Mouse (Mus musculus) heart, embryonic 13.5 days (tissue): ENCODE data around the gene Olfr814. TPM values are rescaled to one million over a fixed set of nuclear protein-coding genes. Genes with fewer than 3 reads are reported as not detected.
"Not testable (repeated sequence)": the region's sequence is repeated elsewhere in the genome, so short reads cannot be mapped to it uniquely, and the experiment has no call there.

Experiments
- ATAC-seq: fragments of 200-750 bp; cut with Nextera tagmentation; 2 replicates; pipeline ENCODE4 v1.8.0; 2017; ENCODE audit warnings: moderate TSS enrichment; ENCODE audit not compliant: insufficient number of reproducible peaks, low FRiP score, low TSS enrichment; ENCODE audit errors: extremely low read depth
- H3K27ac ChIP-seq: fragments of 300-500 bp; sonication (generic); replicated peaks from 2 replicates; pipeline ENCODE4 v1.5.1; 2015; ENCODE audit warnings: moderate library complexity, mild to moderate bottlenecking, inconsistent platforms
- H3K27me3 ChIP-seq: fragments of 300-500 bp; sonication (generic); replicated peaks from 2 replicates; pipeline ENCODE4 v1.6.1; 2015; ENCODE audit warnings: mild to moderate bottlenecking, inconsistent platforms
- H3K36me3 ChIP-seq: fragments of 300-500 bp; sonication (generic); 2 replicates; pipeline ENCODE4 v1.6.1; 2015; ENCODE audit warnings: mild to moderate bottlenecking, inconsistent platforms
- H3K4me1 ChIP-seq: fragments of 300-500 bp; sonication (generic); 2 replicates; pipeline ENCODE4 v1.6.1; 2015; ENCODE audit warnings: inconsistent platforms
- H3K4me2 ChIP-seq: fragments of 300-500 bp; sonication (generic); 2 replicates; pipeline ENCODE4 v1.6.1; 2015; ENCODE audit warnings: inconsistent platforms, mild to moderate bottlenecking, moderate library complexity
- H3K4me3 ChIP-seq: fragments of 300-500 bp; sonication (generic); 2 replicates; pipeline ENCODE4 v1.5.1; 2015; ENCODE audit warnings: moderate library complexity, mild to moderate bottlenecking, inconsistent platforms
- H3K9ac ChIP-seq: fragments of 300-500 bp; sonication (generic); 2 replicates; pipeline ENCODE4 v1.6.1; 2015; ENCODE audit warnings: inconsistent platforms, mild to moderate bottlenecking, moderate library complexity
- H3K9me3 ChIP-seq: fragments of 300-500 bp; sonication (generic); 2 replicates; pipeline ENCODE4 v1.6.1; 2016; ENCODE audit warnings: inconsistent platforms
- WGBS: fragments of 180-500 bp; shearing (Covaris S2); methylation state at CpG from one replicate; pipeline ENCODE4 v1.1.7; 2015; ENCODE audit warnings: mixed read lengths; 5-methylcytosine and 5-hydroxymethylcytosine counted together
- polyA plus RNA-seq: library from polyadenylated mRNA; unstranded; fragments of >200 nt; fragmentation: Nextera tagmentation; extraction: Ambion mirVana; gene quantifications from 2 replicates; pipeline ENCODE4 v1.2.1, GENCODE M21; 2015

Olfr814 gene
- not detected in 2 replicates for polyA plus RNA-seq

DNA sequence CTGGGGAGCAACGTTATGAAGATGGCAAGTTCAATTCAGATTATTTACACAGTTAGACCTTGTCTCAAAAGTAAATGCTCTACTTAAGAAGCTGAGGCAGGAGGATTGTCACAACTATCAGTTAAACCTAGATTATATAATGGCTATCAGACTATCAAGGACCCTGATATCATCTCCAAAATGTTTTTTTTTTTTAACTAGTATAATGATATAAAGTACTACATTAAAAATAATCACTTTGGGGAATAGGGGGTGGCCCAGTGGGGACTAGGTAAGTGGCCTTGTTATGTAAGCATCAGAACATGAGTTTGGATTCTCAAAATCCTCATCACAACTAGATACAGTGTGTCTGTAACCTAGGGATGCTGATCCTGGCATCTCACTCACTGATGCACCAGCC is at the start of gene Olfr814:
Gene Olfr814, minus strand, starts transcription at position 101 of the 400 bp plus-strand sequence.
- 45% methylated on average over 1 of the region's 1 CpGs for WGBS
- H3K4me3 ChIP-seq, ATAC-seq, H3K27ac ChIP-seq, H3K9me3 ChIP-seq, H3K9ac ChIP-seq, H3K36me3 ChIP-seq, H3K4me1 ChIP-seq, H3K27me3 ChIP-seq, H3K4me2 ChIP-seq: not testable (repeated sequence)

DNA sequence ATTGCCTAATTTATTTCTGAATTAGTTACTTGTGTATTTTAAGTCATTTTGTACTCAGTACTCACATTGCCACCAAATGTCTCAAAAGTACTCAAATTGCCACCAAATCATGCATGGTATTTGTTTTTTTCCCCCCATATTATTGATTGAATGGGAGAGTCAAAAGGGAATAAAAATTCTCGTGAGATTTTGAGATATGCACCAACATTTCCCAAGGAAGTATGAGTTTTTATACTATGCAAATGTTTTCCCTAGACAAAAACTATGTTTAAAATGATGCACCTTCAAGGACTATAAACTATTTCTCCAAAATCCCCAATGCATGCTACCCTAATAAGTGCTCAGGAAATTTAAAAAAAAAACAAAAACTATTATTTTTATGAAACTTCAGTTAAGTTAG is 35.8 kb upstream of the Olfr814 start, which contains the start of gene Olfr816:
Gene Olfr816, minus strand, starts transcription at position 101 of the 400 bp plus-strand sequence.
- WGBS, result 51% methylated on average over 1 of the region's 1 CpGs

DNA sequence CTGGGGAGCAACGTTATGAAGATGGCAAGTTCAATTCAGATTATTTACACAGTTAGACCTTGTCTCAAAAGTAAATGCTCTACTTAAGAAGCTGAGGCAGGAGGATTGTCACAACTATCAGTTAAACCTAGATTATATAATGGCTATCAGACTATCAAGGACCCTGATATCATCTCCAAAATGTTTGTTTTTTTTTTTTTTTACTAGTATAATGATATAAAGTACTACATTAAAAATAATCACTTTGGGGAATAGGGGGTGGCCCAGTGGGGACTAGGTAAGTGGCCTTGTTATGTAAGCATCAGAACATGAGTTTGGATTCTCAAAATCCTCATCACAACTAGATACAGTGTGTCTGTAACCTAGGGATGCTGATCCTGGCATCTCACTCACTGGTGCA is 26.1 kb upstream of the Olfr814 start, which contains the start of gene Olfr815:
Gene Olfr815, minus strand, starts transcription at position 101 of the 400 bp plus-strand sequence.
- not testable (repeated sequence) for H3K9me3 ChIP-seq, H3K36me3 ChIP-seq, H3K4me1 ChIP-seq, H3K27me3 ChIP-seq, ATAC-seq, H3K9ac ChIP-seq, H3K27ac ChIP-seq, H3K4me2 ChIP-seq, H3K4me3 ChIP-seq
- WGBS, result 53% methylated on average over 1 of the region's 1 CpGs

More for the DNA sequence above, 35.8 kb upstream of the Olfr814 start, which contains the start of gene Olfr816:
- Histone ChIP-seq H3K4me3 (no peak within 1 kb of the TSS), H3K4me2 (no peak within 1 kb of the TSS), H3K9me3 (no peaks in the 10 kb centered on the region), H3K27me3 (no peaks in the 10 kb centered on the region), H3K36me3 (no peaks in the 10 kb centered on the region), H3K9ac (no peak within 1 kb of the TSS), H3K4me1 (no peaks in the 10 kb centered on the region), H3K27ac (no peak within 1 kb of the TSS)
- ATAC-seq, result no peak

DNA sequence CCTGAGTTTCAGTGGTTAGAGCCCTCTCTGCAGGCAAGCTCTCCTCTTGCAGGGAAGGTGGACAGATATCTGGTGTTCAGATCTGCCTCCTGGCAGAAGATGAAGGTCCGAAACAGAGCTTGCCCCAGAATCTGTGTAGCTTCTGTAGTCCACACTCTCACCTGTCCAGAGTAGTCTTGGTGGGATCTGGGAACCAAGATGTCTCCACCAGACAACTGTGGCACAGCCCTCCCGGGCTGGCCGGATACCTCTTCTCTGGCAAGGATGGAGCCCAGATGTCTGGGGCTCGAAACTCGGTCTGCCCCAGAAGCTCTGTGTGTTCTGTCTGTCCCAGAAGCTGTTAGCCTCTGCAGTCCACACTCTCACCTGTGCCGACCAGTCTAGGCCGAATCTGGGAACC is 6.3 kb upstream of the Olfr814 start:
- no peak overlapping the region for H3K4me3 ChIP-seq
- WGBS, result 81% methylated on average over 7 of the region's 7 CpGs
- no peak overlapping the region for H3K27ac ChIP-seq
- ATAC-seq, result no peak
- no peaks in the 10 kb centered on the region for H3K27me3 ChIP-seq
- no peaks in the 10 kb centered on the region for H3K4me1 ChIP-seq
- no peaks in the 10 kb centered on the region for H3K36me3 ChIP-seq
- no peaks in the 10 kb centered on the region; the same call in 1 of the 2 replicates for H3K9me3 ChIP-seq
- H3K9ac ChIP-seq, result no peak overlapping the region
- H3K4me2 ChIP-seq, result no peak overlapping the region

DNA sequence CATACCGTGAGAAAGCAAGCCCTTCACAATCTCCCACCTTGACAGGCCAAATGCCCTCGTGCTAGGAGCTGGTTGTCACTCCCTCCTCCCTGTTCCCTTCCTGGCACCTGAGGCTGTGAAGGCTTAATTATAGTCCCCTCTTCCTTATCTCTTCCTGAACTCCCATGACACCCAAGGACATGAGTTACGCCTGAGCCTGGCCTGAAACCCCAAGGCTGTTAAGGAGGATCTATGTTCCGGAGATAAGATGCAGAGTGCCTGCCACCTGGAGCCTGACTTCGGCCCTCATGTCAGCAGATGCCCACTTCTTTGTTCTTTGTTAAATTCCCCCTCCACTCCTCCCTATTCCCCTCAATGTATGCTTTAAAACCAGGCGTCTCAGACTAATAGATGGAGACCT is 5.8 kb upstream of the Olfr814 start:
- 48% methylated on average over 6 of the region's 6 CpGs for WGBS
- not testable (repeated sequence) for H3K36me3 ChIP-seq, H3K4me1 ChIP-seq, H3K27ac ChIP-seq, H3K27me3 ChIP-seq, H3K9ac ChIP-seq, H3K4me3 ChIP-seq, H3K9me3 ChIP-seq, ATAC-seq, H3K4me2 ChIP-seq

DNA sequence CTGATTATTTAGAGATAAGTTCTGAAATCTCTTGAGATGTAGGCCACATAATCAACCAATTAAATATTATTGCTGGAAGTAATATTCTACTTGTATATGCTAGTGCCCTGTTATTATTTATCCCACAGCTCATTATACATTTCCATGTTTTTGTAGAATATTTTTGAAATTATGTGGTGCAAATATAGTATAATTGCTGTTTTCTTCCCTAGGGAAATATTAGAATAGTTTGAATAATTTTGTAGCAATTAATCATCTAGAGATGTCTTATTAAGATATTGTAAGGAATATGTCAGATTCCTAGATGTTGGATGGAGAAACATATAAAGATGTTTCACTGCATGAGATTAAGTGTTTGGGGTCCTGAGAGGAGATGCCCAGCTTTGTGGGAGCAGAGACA is 24.6 kb downstream of the Olfr814 start, which contains the start of gene Olfr813:
Gene Olfr813, plus strand, starts transcription at position 301 of the 400 bp plus-strand sequence.
- ATAC-seq, result no peak
- Histone ChIP-seq H3K4me1 (no peaks in the 10 kb centered on the region), H3K27me3 (no peaks in the 10 kb centered on the region)

DNA sequence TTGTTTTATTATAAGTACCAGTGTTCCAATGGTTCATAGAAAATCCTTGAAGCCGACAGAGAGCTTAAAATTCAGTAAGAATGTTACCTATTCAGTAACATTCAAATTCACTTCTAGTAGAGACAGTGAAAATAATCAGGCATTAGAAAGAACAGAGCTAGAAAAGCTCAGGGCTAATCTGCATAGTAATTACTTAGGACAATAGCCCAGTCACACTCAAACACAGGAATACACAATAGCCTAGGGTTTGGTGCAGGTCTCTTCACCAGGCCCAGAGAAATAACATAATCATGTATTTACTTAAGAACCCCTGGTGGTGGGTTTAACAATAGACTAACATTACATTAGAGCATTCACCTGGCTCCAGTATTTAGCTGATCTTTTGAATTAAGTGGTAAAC is 32.3 kb downstream of the Olfr814 start:
- Histone ChIP-seq H3K4me1 (no peaks in the 10 kb centered on the region), H3K9ac (no peak overlapping the region), H3K27me3 (no peaks in the 10 kb centered on the region), H3K4me3 (no peak overlapping the region), H3K4me2 (no peak overlapping the region), H3K36me3 (no peaks in the 10 kb centered on the region), H3K27ac (no peak overlapping the region), H3K9me3 (no peaks in the 10 kb centered on the region)
- ATAC-seq, result no peak
- 74% methylated on average over 1 of the region's 1 CpGs for WGBS

More for the DNA sequence above, 24.6 kb downstream of the Olfr814 start, which contains the start of gene Olfr813:
- Histone ChIP-seq H3K9ac (no peak within 1 kb of the TSS), H3K36me3 (no peaks in the 10 kb centered on the region), H3K9me3 (no peaks in the 10 kb centered on the region; the same call in 1 of the 2 replicates), H3K4me3 (no peak within 1 kb of the TSS), H3K4me2 (no peak within 1 kb of the TSS), H3K27ac (no peak within 1 kb of the TSS)

DNA sequence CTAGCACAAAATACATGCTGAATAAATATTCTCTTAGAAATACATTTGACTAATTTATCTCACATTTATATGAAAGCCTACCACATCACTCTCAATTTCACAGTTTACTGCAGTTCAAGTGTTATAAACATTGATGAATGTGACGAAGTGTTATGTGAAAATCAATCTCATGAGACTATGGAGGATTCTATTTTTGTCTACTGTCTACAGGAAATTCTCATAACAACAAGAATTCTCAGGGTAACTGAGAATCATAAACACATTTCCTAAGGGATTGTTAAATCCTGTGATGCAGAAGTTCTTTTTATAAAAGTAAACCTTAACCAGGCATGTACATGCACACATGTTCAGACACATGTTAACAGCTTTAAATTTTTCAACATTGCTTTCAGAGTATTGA is 33.7 kb downstream of the Olfr814 start, which contains the start of gene Olfr812:
Gene Olfr812, minus strand, starts transcription at position 101 of the 400 bp plus-strand sequence.
- H3K36me3 ChIP-seq, result no peaks in the 10 kb centered on the region
- H3K4me1 ChIP-seq, result no peaks in the 10 kb centered on the region
- no peak within 1 kb of the TSS for H3K4me2 ChIP-seq
- H3K9me3 ChIP-seq, result no peaks in the 10 kb centered on the region
- H3K9ac ChIP-seq, result no peak within 1 kb of the TSS
- H3K27me3 ChIP-seq, result no peaks in the 10 kb centered on the region
- no peak for ATAC-seq
- H3K27ac ChIP-seq, result no peak within 1 kb of the TSS
- 54% methylated on average over 1 of the region's 1 CpGs for WGBS
- H3K4me3 ChIP-seq, result no peak within 1 kb of the TSS

Other genes starting within 250 kb of the Olfr814 start
- gene Olfr799, start 242.4 kb downstream of the Olfr814 start, polyA plus RNA-seq, result not detected in 2 replicates
- not detected in 2 replicates for gene Olfr800, start 222.2 kb downstream of the Olfr814 start, polyA plus RNA-seq
- not detected in 2 replicates for gene Olfr801, start 206.0 kb downstream of the Olfr814 start, polyA plus RNA-seq
- gene Olfr802, start 191.7 kb downstream of the Olfr814 start, polyA plus RNA-seq, result not detected in 2 replicates
- gene Olfr803, start 185.6 kb downstream of the Olfr814 start, polyA plus RNA-seq, result not detected in 2 replicates
- not detected in 2 replicates for gene Olfr804, start 176.6 kb downstream of the Olfr814 start, polyA plus RNA-seq
- gene Olfr805, start 150.5 kb downstream of the Olfr814 start, polyA plus RNA-seq, result not detected in 2 replicates
- gene Olfr806, start 137.9 kb downstream of the Olfr814 start, polyA plus RNA-seq, result not detected in 2 replicates
- gene Olfr807, start 122.1 kb downstream of the Olfr814 start, polyA plus RNA-seq, result not detected in 2 replicates
- gene Olfr808, start 114.4 kb downstream of the Olfr814 start, polyA plus RNA-seq, result not detected in 2 replicates
- gene Olfr809, start 105.2 kb downstream of the Olfr814 start, polyA plus RNA-seq, result not detected in 2 replicates
- gene Olfr810, start 84.9 kb downstream of the Olfr814 start, polyA plus RNA-seq, result not detected in 2 replicates
- not detected in 2 replicates for gene Olfr811, start 75.5 kb downstream of the Olfr814 start, polyA plus RNA-seq
- not detected in 2 replicates for gene Olfr812, start 33.8 kb downstream of the Olfr814 start, polyA plus RNA-seq
- gene Olfr813, start 24.5 kb downstream of the Olfr814 start, polyA plus RNA-seq, result not detected in 2 replicates
- gene Olfr815, start 26.0 kb upstream of the Olfr814 start, polyA plus RNA-seq, result not detected in 2 replicates
- not detected in 2 replicates for gene Olfr816, start 35.7 kb upstream of the Olfr814 start, polyA plus RNA-seq
- gene Olfr818, start 69.2 kb upstream of the Olfr814 start, polyA plus RNA-seq, result not detected in 2 replicates
- not detected in 2 replicates for gene Olfr819, start 87.4 kb upstream of the Olfr814 start, polyA plus RNA-seq
- gene Olfr247, start 96.3 kb upstream of the Olfr814 start, polyA plus RNA-seq, result not detected in 2 replicates
- not detected in 2 replicates for gene Gm10310, start 105.2 kb upstream of the Olfr814 start, polyA plus RNA-seq
- not detected in 2 replicates for gene Olfr820, start 132.8 kb upstream of the Olfr814 start, polyA plus RNA-seq
- gene Olfr821, start 150.5 kb upstream of the Olfr814 start, polyA plus RNA-seq, result not detected in 2 replicates
- not detected in 2 replicates for gene Olfr822, start 191.4 kb upstream of the Olfr814 start, polyA plus RNA-seq
- gene Olfr823, start 235.5 kb upstream of the Olfr814 start, polyA plus RNA-seq, result not detected in 2 replicates